Mouse (Mus musculus) midbrain, embryonic 11.5 days (tissue): ENCODE measurements at regions not wholly inside any gene's neighbourhood (a gene's known extent, or its start where the extent isn't known, plus 50 kb on each side); places are given as distances from the start of the nearest gene placed in this dataset.

Source experiments
- ATAC-seq: fragments of 200-750 bp; cut with Nextera tagmentation; 2 replicates; pipeline ENCODE4 v1.8.0; 2017; ENCODE audit warnings: moderate TSS enrichment, moderate library complexity; ENCODE audit not compliant: low FRiP score
- DNase-seq: peaks from one replicate; pipeline ENCODE4 v3.0.0; 2015; ENCODE audit warnings: low spot score; ENCODE audit errors: missing footprints
- H3K27ac ChIP-seq: fragments of 300-500 bp; sonication (generic); 2 replicates; pipeline ENCODE4 v1.5.1; 2014; ENCODE audit warnings: low read depth, low read length
- H3K27me3 ChIP-seq: fragments of 300-500 bp; sonication (generic); 2 replicates; pipeline ENCODE4 v1.6.1; 2014; ENCODE audit warnings: mild to moderate bottlenecking, low read length, moderate library complexity, mixed read lengths; ENCODE audit not compliant: control insufficient read depth, insufficient read depth
- H3K36me3 ChIP-seq: fragments of 300-500 bp; sonication (generic); 2 replicates; pipeline ENCODE4 v1.6.1; 2014; ENCODE audit warnings: mild to moderate bottlenecking, low read length, moderate library complexity, mixed read lengths; ENCODE audit not compliant: control insufficient read depth, insufficient read depth
- H3K4me1 ChIP-seq: fragments of 300-500 bp; sonication (generic); 2 replicates; pipeline ENCODE4 v1.6.1; 2014; ENCODE audit warnings: low read length; ENCODE audit not compliant: control insufficient read depth, insufficient read depth
- H3K4me2 ChIP-seq: fragments of 300-500 bp; sonication (generic); 2 replicates; pipeline ENCODE4 v1.6.1; 2014; ENCODE audit warnings: mild to moderate bottlenecking, moderate library complexity
- H3K4me3 ChIP-seq: fragments of 300-500 bp; sonication (generic); 2 replicates; pipeline ENCODE4 v1.5.1; 2014; ENCODE audit warnings: low read depth, low read length
- H3K9ac ChIP-seq: fragments of 300-500 bp; sonication (generic); 2 replicates; pipeline ENCODE4 v1.6.1; 2014; ENCODE audit warnings: low read length
- H3K9me3 ChIP-seq: fragments of 300-500 bp; sonication (generic); 2 replicates; pipeline ENCODE4 v1.6.1; 2016; ENCODE audit warnings: low read length; ENCODE audit not compliant: control insufficient read depth
- WGBS: fragments of 180-500 bp; shearing (Covaris S2); extraction: QIAGEN DNeasy Blood & Tissue Kit; methylation state at CpG from one replicate; pipeline ENCODE4 v1.1.7; 2014; 5-methylcytosine and 5-hydroxymethylcytosine counted together

- WGBS: 68% methylated on average over 5 of the region's 5 CpGs
- Histone ChIP-seq H3K27me3 (no peaks in the 10 kb centered on the region), H3K9me3 (no peaks in the 10 kb centered on the region), H3K4me2 (no peak overlapping the region), H3K4me1 (no peaks in the 10 kb centered on the region; the same call in 1 of the 2 replicates), H3K4me3 (no peak overlapping the region), H3K9ac (no peak overlapping the region), H3K27ac (no peak overlapping the region), H3K36me3 (no peaks in the 10 kb centered on the region)
- DNase-seq (no peak), ATAC-seq (0 out of 2 replicates have a peak, but pooled peaks have one; percentile 38)
These were observed 149.3 kb upstream of the Slc7a14 start for GRCm38 (mm10) chr3:31459456-31459855.

GRCm38 (mm10) chr3:31457938-31458337 is 147.8 kb upstream of the Slc7a14 start:
- no peak overlapping the region for H3K4me3 ChIP-seq
- WGBS: 43% methylated on average over 3 of the region's 4 CpGs
- H3K4me1 ChIP-seq: no peaks in the 10 kb centered on the region; the same call in 1 of the 2 replicates
- H3K4me2 ChIP-seq: no peak overlapping the region
- DNase-seq (no peak), ATAC-seq (peak; percentile 63; the same call in 1 of the 2 replicates)
- no peak overlapping the region for H3K27ac ChIP-seq
- H3K36me3 ChIP-seq: no peaks in the 10 kb centered on the region
- H3K27me3 ChIP-seq: no peaks in the 10 kb centered on the region
- no peak overlapping the region for H3K9ac ChIP-seq
- no peaks in the 10 kb centered on the region for H3K9me3 ChIP-seq

DNA sequence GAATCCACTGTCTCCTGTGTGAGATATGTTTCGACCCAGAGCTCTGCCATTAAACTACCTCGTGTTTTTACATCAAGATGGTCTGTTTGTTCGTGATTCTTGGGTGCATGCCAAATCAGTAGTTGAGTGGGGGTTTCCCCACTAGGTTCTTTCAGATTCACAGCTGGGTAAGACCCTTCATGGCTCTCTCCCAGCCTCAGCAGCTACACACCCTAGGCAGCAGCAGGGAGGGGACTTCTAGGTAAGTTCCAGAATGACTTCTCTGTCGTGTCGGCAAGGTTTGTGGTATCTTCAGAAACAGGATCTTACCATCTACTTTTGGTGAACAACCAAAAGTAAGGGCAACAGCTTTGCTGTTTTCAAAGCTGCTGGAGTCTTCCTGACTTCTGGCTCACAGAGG is 144.9 kb upstream of the Slc7a14 start:
- DNase-seq: no peak
- no peak overlapping the region for H3K4me3 ChIP-seq
- H3K9ac ChIP-seq: no peak overlapping the region
- no peak for ATAC-seq
- no peak overlapping the region for H3K27ac ChIP-seq
- H3K4me2 ChIP-seq: no peak overlapping the region
- no peaks in the 10 kb centered on the region; the same call in 1 of the 2 replicates for H3K4me1 ChIP-seq
- 89% methylated on average over 5 of the region's 5 CpGs for WGBS
- no peaks in the 10 kb centered on the region for H3K36me3 ChIP-seq
- H3K27me3 ChIP-seq: no peaks in the 10 kb centered on the region
- H3K9me3 ChIP-seq: no peaks in the 10 kb centered on the region

- Histone ChIP-seq H3K4me2 (no peak overlapping the region), H3K9me3 (no peaks in the 10 kb centered on the region), H3K27me3 (no peaks in the 10 kb centered on the region), H3K4me3 (no peak overlapping the region), H3K36me3 (no peaks in the 10 kb centered on the region), H3K4me1 (no peaks in the 10 kb centered on the region), H3K27ac (no peak overlapping the region), H3K9ac (no peak overlapping the region)
- ATAC-seq (no peak), DNase-seq (no peak)
- WGBS: 74% methylated on average over 1 of the region's 1 CpGs
These were observed 134.7 kb upstream of the Slc7a14 start for GRCm38 (mm10) chr3:31444861-31445260.

- H3K4me2 ChIP-seq: no peak overlapping the region
- 86% methylated on average over 7 of the region's 7 CpGs for WGBS
- no peaks in the 10 kb centered on the region for H3K27me3 ChIP-seq
- H3K36me3 ChIP-seq: no peaks in the 10 kb centered on the region
- no peaks in the 10 kb centered on the region for H3K9me3 ChIP-seq
- no peak overlapping the region for H3K9ac ChIP-seq
- DNase-seq (no peak), ATAC-seq (no peak)
- H3K4me3 ChIP-seq: no peak overlapping the region
- H3K27ac ChIP-seq: no peak overlapping the region
- no peaks in the 10 kb centered on the region for H3K4me1 ChIP-seq
These were observed 134.1 kb upstream of the Slc7a14 start for GRCm38 (mm10) chr3:31444311-31444710.

- WGBS: 88% methylated on average over 5 of the region's 5 CpGs
- no peak for ATAC-seq
- H3K36me3 ChIP-seq: no peaks in the 10 kb centered on the region
These were observed 133.7 kb upstream of the Slc7a14 start for GRCm38 (mm10) chr3:31443894-31444293.

GRCm38 (mm10) chr3:31440282-31440681 is 130.1 kb upstream of the Slc7a14 start:
- 81% methylated on average over 2 of the region's 2 CpGs for WGBS
- H3K4me3 ChIP-seq: no peak overlapping the region
- no peaks in the 10 kb centered on the region for H3K36me3 ChIP-seq
- DNase-seq: no peak
- no peak overlapping the region for H3K9ac ChIP-seq
- ATAC-seq: no peak
- H3K4me1 ChIP-seq: no peaks in the 10 kb centered on the region
- H3K27me3 ChIP-seq: no peaks in the 10 kb centered on the region
- H3K4me2 ChIP-seq: no peak overlapping the region
- no peak overlapping the region for H3K27ac ChIP-seq
- H3K9me3 ChIP-seq: no peaks in the 10 kb centered on the region

More at GRCm38 (mm10) chr3:31443894-31444293, 133.7 kb upstream of the Slc7a14 start:
- H3K4me2 ChIP-seq: no peak overlapping the region
- no peaks in the 10 kb centered on the region for H3K4me1 ChIP-seq
- H3K9ac ChIP-seq: no peak overlapping the region
- H3K4me3 ChIP-seq: no peak overlapping the region
- H3K27me3 ChIP-seq: no peaks in the 10 kb centered on the region
- H3K9me3 ChIP-seq: no peaks in the 10 kb centered on the region
- H3K27ac ChIP-seq: no peak overlapping the region
- DNase-seq: no peak

- Histone ChIP-seq H3K4me3 (no peak overlapping the region), H3K4me2 (no peak overlapping the region), H3K9me3 (no peaks in the 10 kb centered on the region), H3K36me3 (no peaks in the 10 kb centered on the region), H3K4me1 (no peaks in the 10 kb centered on the region), H3K9ac (no peak overlapping the region), H3K27me3 (no peaks in the 10 kb centered on the region), H3K27ac (no peak overlapping the region)
- ATAC-seq (no peak), DNase-seq (no peak)
- 90% methylated on average over 3 of the region's 3 CpGs for WGBS
These were observed 127.8 kb upstream of the Slc7a14 start for GRCm38 (mm10) chr3:31437970-31438369.

DNA sequence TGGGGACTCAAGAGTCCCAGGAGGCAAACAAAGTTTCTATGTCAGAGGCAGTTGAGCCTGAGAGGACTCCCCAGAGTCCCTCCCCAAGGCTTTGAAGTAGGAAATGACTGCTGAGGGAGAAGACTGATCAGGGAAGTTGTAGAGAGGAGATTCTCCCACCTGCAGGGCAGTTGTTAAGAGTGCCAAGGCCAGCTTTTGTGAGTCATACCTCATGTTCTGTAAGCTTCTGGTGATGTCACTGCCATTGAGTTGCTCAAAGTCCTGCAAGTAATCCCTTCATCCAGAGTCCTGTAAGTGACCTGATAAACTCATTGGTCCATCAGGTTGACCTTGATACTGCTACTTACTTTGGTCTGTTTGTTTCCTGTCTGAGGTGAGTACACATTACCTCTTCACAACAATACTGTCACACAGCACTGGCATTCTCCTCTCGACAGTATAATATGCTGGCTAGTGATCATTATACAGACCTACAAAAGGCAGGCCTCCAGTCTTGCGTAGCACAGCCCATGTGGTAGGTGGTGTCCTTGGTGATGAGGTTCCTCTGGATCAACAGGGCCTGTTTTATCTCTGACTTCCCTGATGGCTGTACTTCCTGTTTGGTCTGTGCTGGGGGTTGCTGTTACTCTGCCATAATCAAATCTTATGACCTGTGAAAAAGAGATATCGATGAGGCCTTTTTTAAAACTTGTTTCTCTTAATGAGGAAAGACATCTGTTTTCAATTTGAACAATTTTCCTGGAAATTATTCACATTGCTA is 125.2 kb upstream of the Slc7a14 start:
- WGBS: 86% methylated on average over 3 of the region's 3 CpGs
- Histone ChIP-seq H3K4me3 (no peak overlapping the region), H3K4me2 (no peak overlapping the region), H3K4me1 (no peaks in the 10 kb centered on the region), H3K27me3 (no peaks in the 10 kb centered on the region), H3K27ac (no peak overlapping the region), H3K9me3 (no peaks in the 10 kb centered on the region), H3K9ac (no peak overlapping the region), H3K36me3 (no peaks in the 10 kb centered on the region)
- no peak for DNase-seq
- no peak for ATAC-seq
